Mouse (Mus musculus) lung, adult 2 months (tissue): ENCODE results near the gene Cd247.

Experiments
- CTCF ChIP-seq: fragments of 200-500 bp; IDR thresholded peaks from 2 replicates; pipeline ENCODE4 v1.5.1; 2011; ENCODE audit warnings: mild to moderate bottlenecking, low read length, control low read depth; ENCODE audit not compliant: insufficient read depth
- POLR2A ChIP-seq: fragments of 200-500 bp; IDR thresholded peaks from 2 replicates; pipeline ENCODE4 v1.6.1; 2011; ENCODE audit warnings: low read depth, mild to moderate bottlenecking, control low read depth, low read length, borderline replicate concordance; ENCODE audit errors: extremely low read depth

GRCm38 (mm10) chr1:165789963-165790362 is 1.5 kb downstream of the Cd247 start:
- no peak for TF ChIP-seq CTCF
- TF ChIP-seq POLR2A, result no peak
